Mouse (Mus musculus) spleen, postnatal 10 days (tissue): ENCODE results near the gene Gm6592.
"Not testable (repeated sequence)": the region's sequence is repeated elsewhere in the genome, so short reads cannot be mapped to it uniquely, and the experiment has no call there.

Source experiments
- DNase-seq, 2 experiments: peaks; one replicate each; pipeline ENCODE4 v3.0.0; 2021 to 2022; ENCODE audit warnings: low spot score in 2 of 2

Gm6592 gene

GRCm38 (mm10) chrX:8843694-8844093 lies at the start of gene Gm6592:
TSS of gene Gm6592 (plus strand) at chrX:8843994.
- DNase-seq, result no peak

- not testable (repeated sequence) for DNase-seq
These were observed 40.4 kb upstream of the Gm6592 start, which contains the start of gene Ssxb5 for GRCm38 (mm10) chrX:8803391-8803790. TSS of gene Ssxb5 (plus strand) at chrX:8803691.

GRCm38 (mm10) chrX:8832043-8832442 lies 11.8 kb upstream of the Gm6592 start:
- DNase-seq, result peak in 1 of 2 experiments; percentile 28

GRCm38 (mm10) chrX:8852486-8852885 lies 8.7 kb downstream of the Gm6592 start:
- no peak for DNase-seq

GRCm38 (mm10) chrX:8864331-8864730 lies 20.5 kb downstream of the Gm6592 start:
- DNase-seq, result peak in 1 of 2 experiments; percentile 51

- DNase-seq, result not testable (repeated sequence)
These were observed 30.2 kb downstream of the Gm6592 start, which contains the start of gene Gm5751 for GRCm38 (mm10) chrX:8873953-8874352. TSS of gene Gm5751 (plus strand) at chrX:8874253.

GRCm38 (mm10) chrX:8884336-8884735 lies 40.5 kb downstream of the Gm6592 start:
- no peak for DNase-seq

- no peak for DNase-seq
These were observed 48.2 kb downstream of the Gm6592 start for GRCm38 (mm10) chrX:8891975-8892342.

- DNase-seq, result peak in 1 of 2 experiments; percentile 34
These were observed 48.8 kb downstream of the Gm6592 start, which contains the start of gene B630019K06Rik for GRCm38 (mm10) chrX:8892343-8893155. TSS of gene B630019K06Rik (plus strand) at chrX:8892382.

- DNase-seq, result peak in 1 of 2 experiments; percentile 10
These were observed 49.4 kb downstream of the Gm6592 start for GRCm38 (mm10) chrX:8893182-8893651.
